Mouse (Mus musculus): Measurements from ENCODE around the gene Cap2. TPM values are rescaled to one million over a fixed set of nuclear protein-coding genes. Genes with fewer than 3 reads are reported as not detected.

Gene Cap2
- polyA plus RNA-seq, 1 experiment from 2014 or later = 15.2 TPM

- Histone ChIP-seq H3K36me3 (ENCODE audit: control insufficient read depth, insufficient read depth, low read length) (no peaks in the 10 kb centered on the region), H3K27ac (ENCODE audit: low read depth, low read length) (no peak overlapping the region), H3K4me2 (ENCODE audit: low read length) (no peak overlapping the region), H3K4me3 (ENCODE audit: low read depth, low read length) (no peak overlapping the region), H3K9me3 (replicated peaks; ENCODE audit: control insufficient read depth, low read length) (no peaks in the 10 kb centered on the region), H3K4me1 (ENCODE audit: control insufficient read depth, insufficient read depth, low read length) (no peaks in the 10 kb centered on the region), H3K27me3 (replicated peaks; ENCODE audit: control insufficient read depth, insufficient read depth, low read length) (no peaks in the 10 kb centered on the region), H3K9ac (ENCODE audit: low read length) (no peak overlapping the region)
- DNase-seq (ENCODE audit: low spot score) (peak; percentile 86), ATAC-seq (no peak)
- WGBS = 30% methylated on average over 4 of the region's 4 CpGs
These were observed 161.9 kb downstream of the Cap2 start for GRCm38 (mm10) chr13:46663461-46663964.

GRCm38 (mm10) chr13:46669048-46669619 is 167.5 kb downstream of the Cap2 start, which contains the start of gene Fam8a1:
Gene Fam8a1, plus strand, starts transcription at chr13:46669522.
- H3K4me2 ChIP-seq (ENCODE audit: low read length) = peak within 1 kb of the TSS; percentile 73
- peak within 1 kb of the TSS; percentile 87 for H3K27ac ChIP-seq (ENCODE audit: low read depth, low read length)
- ATAC-seq = peak; percentile 97
- peak; percentile 92 for DNase-seq (ENCODE audit: low spot score)
- H3K4me1 ChIP-seq (ENCODE audit: control insufficient read depth, insufficient read depth, low read length) = peaks cover 12% of the 10 kb centered on the region; the same call in 1 of the 2 replicates
- peak within 1 kb of the TSS; percentile 92 for H3K9ac ChIP-seq (ENCODE audit: low read length)
- 1% methylated on average over 45 of the region's 46 CpGs for WGBS
- peak within 1 kb of the TSS; percentile 89 for H3K4me3 ChIP-seq (ENCODE audit: low read depth, low read length)
- peaks cover 26% of the 10 kb centered on the region for H3K36me3 ChIP-seq (ENCODE audit: control insufficient read depth, insufficient read depth, low read length)
- no peaks in the 10 kb centered on the region for H3K9me3 ChIP-seq (replicated peaks; ENCODE audit: control insufficient read depth, low read length)
- no peaks in the 10 kb centered on the region for H3K27me3 ChIP-seq (replicated peaks; ENCODE audit: control insufficient read depth, insufficient read depth, low read length)

- under 1% methylated on average over 44 of the region's 96 CpGs for WGBS
- DNase-seq (ENCODE audit: low spot score) = peak; percentile 38
These were observed 168.1 kb downstream of the Cap2 start for GRCm38 (mm10) chr13:46669620-46670271.

DNA sequence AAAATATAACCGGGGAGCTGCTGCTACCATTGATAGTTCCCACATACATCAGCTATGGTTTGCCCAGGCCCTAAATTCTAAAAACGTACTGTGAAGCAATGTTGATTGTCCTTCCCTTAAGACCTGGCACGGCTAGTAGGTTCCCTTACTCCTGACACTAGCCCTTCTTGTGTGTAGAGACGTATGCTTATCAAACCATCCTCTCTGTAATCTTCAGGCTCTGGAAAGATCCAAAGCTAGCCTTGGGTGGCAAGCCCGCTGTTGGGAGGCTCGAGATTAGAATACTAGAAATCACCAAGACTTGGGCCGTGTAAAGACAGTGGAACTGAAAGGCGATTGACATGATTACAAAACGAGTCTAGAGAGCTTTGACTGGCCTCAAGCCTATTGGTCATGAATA is 168.9 kb downstream of the Cap2 start:
- Histone ChIP-seq H3K9me3 (replicated peaks; ENCODE audit: control insufficient read depth, low read length) (no peaks in the 10 kb centered on the region), H3K9ac (ENCODE audit: low read length) (peak overlapping the region; percentile 92), H3K4me3 (ENCODE audit: low read depth, low read length) (peak overlapping the region; percentile 89), H3K4me2 (ENCODE audit: low read length) (peak overlapping the region; percentile 73), H3K27me3 (replicated peaks; ENCODE audit: control insufficient read depth, insufficient read depth, low read length) (no peaks in the 10 kb centered on the region), H3K36me3 (ENCODE audit: control insufficient read depth, insufficient read depth, low read length) (peaks cover 38% of the 10 kb centered on the region), H3K27ac (ENCODE audit: low read depth, low read length) (no peak overlapping the region), H3K4me1 (ENCODE audit: control insufficient read depth, insufficient read depth, low read length) (peaks cover 12% of the 10 kb centered on the region; the same call in 1 of the 2 replicates)
- DNase-seq (ENCODE audit: low spot score) (no peak), ATAC-seq (no peak)
- WGBS = 60% methylated on average over 9 of the region's 9 CpGs

More at GRCm38 (mm10) chr13:46669620-46670271, 168.1 kb downstream of the Cap2 start:
- Histone ChIP-seq H3K27ac (ENCODE audit: low read depth, low read length) (peak overlapping the region; percentile 87), H3K4me1 (ENCODE audit: control insufficient read depth, insufficient read depth, low read length) (peaks cover 12% of the 10 kb centered on the region; the same call in 1 of the 2 replicates), H3K27me3 (replicated peaks; ENCODE audit: control insufficient read depth, insufficient read depth, low read length) (no peaks in the 10 kb centered on the region), H3K4me2 (ENCODE audit: low read length) (peak overlapping the region; percentile 73), H3K9ac (ENCODE audit: low read length) (peak overlapping the region; percentile 92), H3K36me3 (ENCODE audit: control insufficient read depth, insufficient read depth, low read length) (peaks cover 32% of the 10 kb centered on the region), H3K9me3 (replicated peaks; ENCODE audit: control insufficient read depth, low read length) (no peaks in the 10 kb centered on the region), H3K4me3 (ENCODE audit: low read depth, low read length) (peak overlapping the region; percentile 89)
- peak; percentile 68 for ATAC-seq

DNA sequence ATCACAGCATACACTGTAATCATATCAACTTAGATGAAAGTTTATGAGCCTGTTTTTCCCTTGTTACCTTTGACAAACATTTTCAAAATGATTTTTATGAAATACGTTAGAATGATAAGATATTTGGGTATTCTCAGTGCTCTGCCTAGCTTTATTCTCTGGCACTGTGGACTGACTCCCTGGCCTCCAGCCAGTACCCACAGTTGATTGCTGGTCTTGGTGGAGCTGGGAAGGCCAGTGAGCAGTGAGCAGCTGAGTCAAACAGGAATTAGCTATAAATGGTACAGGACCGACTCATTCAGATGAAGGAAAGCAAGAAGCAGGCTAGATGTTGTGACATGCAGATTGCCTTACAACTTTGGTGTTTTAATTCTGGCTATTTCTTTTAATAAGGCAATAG is 173.0 kb downstream of the Cap2 start:
- DNase-seq (ENCODE audit: low spot score) = no peak
- Histone ChIP-seq H3K27ac (ENCODE audit: low read depth, low read length) (no peak overlapping the region), H3K9me3 (replicated peaks; ENCODE audit: control insufficient read depth, low read length) (no peaks in the 10 kb centered on the region), H3K36me3 (ENCODE audit: control insufficient read depth, insufficient read depth, low read length) (peaks cover 60% of the 10 kb centered on the region), H3K4me3 (ENCODE audit: low read depth, low read length) (no peak overlapping the region), H3K4me1 (ENCODE audit: control insufficient read depth, insufficient read depth, low read length) (peaks cover 9% of the 10 kb centered on the region; the same call in 1 of the 2 replicates), H3K4me2 (ENCODE audit: low read length) (no peak overlapping the region), H3K9ac (ENCODE audit: low read length) (no peak overlapping the region), H3K27me3 (replicated peaks; ENCODE audit: control insufficient read depth, insufficient read depth, low read length) (no peaks in the 10 kb centered on the region)
- ATAC-seq = no peak
- WGBS = 85% methylated on average over 2 of the region's 2 CpGs

DNA sequence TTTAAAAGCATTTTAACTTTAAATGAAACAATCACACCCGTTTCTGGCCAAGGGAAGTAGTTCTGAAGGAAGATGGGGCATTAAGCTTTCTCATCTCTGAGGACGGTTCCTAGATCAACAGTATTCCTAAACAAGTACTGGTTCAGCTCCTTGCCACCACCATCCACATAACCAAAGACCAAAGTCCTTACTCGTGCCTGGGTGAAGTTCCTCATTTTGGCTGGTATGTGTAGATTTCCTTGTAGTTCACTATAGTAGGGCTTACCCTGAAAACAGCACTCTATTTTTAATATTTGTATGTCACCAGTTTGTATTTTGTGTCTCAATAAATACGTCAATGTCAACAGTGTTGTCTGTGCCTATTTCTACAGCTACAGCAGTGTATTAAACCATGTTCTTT is 176.1 kb downstream of the Cap2 start:
- Histone ChIP-seq H3K27ac (ENCODE audit: low read depth, low read length) (no peak overlapping the region), H3K9me3 (replicated peaks; ENCODE audit: control insufficient read depth, low read length) (no peaks in the 10 kb centered on the region), H3K4me3 (ENCODE audit: low read depth, low read length) (no peak overlapping the region), H3K4me2 (ENCODE audit: low read length) (no peak overlapping the region), H3K4me1 (ENCODE audit: control insufficient read depth, insufficient read depth, low read length) (no peaks in the 10 kb centered on the region), H3K9ac (ENCODE audit: low read length) (no peak overlapping the region), H3K36me3 (ENCODE audit: control insufficient read depth, insufficient read depth, low read length) (peaks cover 68% of the 10 kb centered on the region), H3K27me3 (replicated peaks; ENCODE audit: control insufficient read depth, insufficient read depth, low read length) (no peaks in the 10 kb centered on the region)
- DNase-seq (ENCODE audit: low spot score) (no peak), ATAC-seq (no peak)
- WGBS = 90% methylated on average over 4 of the region's 4 CpGs

DNA sequence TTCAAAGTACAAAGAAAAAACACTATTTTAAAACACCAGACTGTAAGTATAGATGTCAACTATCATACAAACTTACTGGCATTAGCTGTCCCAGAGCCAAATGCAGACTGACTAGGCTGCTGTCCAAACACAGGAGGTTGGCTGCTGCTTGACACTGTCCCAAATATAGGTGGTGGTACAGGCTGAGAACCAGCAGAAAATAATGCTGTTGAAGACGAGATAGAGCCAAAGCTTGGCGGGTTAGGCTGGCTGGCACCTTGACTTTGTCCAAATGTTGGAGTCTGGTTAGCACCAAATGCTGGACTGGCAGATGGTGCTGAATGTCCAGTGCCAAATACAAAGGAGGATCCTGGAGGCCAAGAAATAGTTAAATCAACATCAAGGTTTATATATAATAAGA is 181.3 kb downstream of the Cap2 start:
- H3K9me3 ChIP-seq (replicated peaks; ENCODE audit: control insufficient read depth, low read length) = no peaks in the 10 kb centered on the region
- no peaks in the 10 kb centered on the region for H3K27me3 ChIP-seq (replicated peaks; ENCODE audit: control insufficient read depth, insufficient read depth, low read length)
- ATAC-seq (no peak), DNase-seq (ENCODE audit: low spot score) (no peak)
- no peak overlapping the region for H3K4me2 ChIP-seq (ENCODE audit: low read length)
- no peak overlapping the region for H3K4me3 ChIP-seq (ENCODE audit: low read depth, low read length)
- no peak overlapping the region for H3K27ac ChIP-seq (ENCODE audit: low read depth, low read length)
- H3K9ac ChIP-seq (ENCODE audit: low read length) = no peak overlapping the region
- H3K36me3 ChIP-seq (ENCODE audit: control insufficient read depth, insufficient read depth, low read length) = peaks cover 76% of the 10 kb centered on the region
- H3K4me1 ChIP-seq (ENCODE audit: control insufficient read depth, insufficient read depth, low read length) = no peaks in the 10 kb centered on the region
- 74% methylated on average over 2 of the region's 2 CpGs for WGBS

DNA sequence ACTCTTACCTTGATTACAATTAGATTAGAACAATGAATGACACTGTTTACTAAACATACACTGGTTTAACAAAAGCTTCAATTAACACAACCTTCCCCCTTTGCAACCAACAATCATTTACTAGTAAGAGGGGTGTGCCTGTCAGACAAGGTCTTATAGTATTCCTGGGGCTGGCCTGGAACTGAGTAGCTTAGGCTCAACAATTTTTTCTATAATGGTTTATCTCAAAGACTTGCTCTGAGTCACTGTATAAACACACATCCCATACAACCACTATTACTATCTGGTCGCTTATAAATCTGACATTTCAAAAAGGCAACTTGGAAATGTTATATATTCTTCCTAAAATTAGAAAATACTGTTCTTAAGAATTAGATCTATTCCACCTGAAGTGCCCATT is 181.7 kb downstream of the Cap2 start:
- no peaks in the 10 kb centered on the region for H3K4me1 ChIP-seq (ENCODE audit: control insufficient read depth, insufficient read depth, low read length)
- WGBS = 94% methylated on average over 1 of the region's 1 CpGs
- no peak for ATAC-seq
- DNase-seq (ENCODE audit: low spot score) = no peak
- no peaks in the 10 kb centered on the region for H3K27me3 ChIP-seq (replicated peaks; ENCODE audit: control insufficient read depth, insufficient read depth, low read length)
- no peak overlapping the region for H3K27ac ChIP-seq (ENCODE audit: low read depth, low read length)
- no peaks in the 10 kb centered on the region for H3K9me3 ChIP-seq (replicated peaks; ENCODE audit: control insufficient read depth, low read length)
- H3K36me3 ChIP-seq (ENCODE audit: control insufficient read depth, insufficient read depth, low read length) = peaks cover 72% of the 10 kb centered on the region
- H3K9ac ChIP-seq (ENCODE audit: low read length) = no peak overlapping the region
- no peak overlapping the region for H3K4me3 ChIP-seq (ENCODE audit: low read depth, low read length)
- H3K4me2 ChIP-seq (ENCODE audit: low read length) = no peak overlapping the region
